Mouse (Mus musculus) heart, embryonic 15.5 days (tissue): ENCODE data around the gene Fam19a5. TPM values are rescaled to one million over a fixed set of nuclear protein-coding genes. Genes with fewer than 3 reads are reported as not detected.

Source experiments
- ATAC-seq: fragments of 200-750 bp; cut with Nextera tagmentation; replicated peaks from 2 replicates; pipeline ENCODE4 v1.8.0; 2017; ENCODE audit warnings: low read depth, moderate TSS enrichment; ENCODE audit not compliant: insufficient number of reproducible peaks, insufficient read depth, low FRiP score
- H3K27ac ChIP-seq: fragments of 300-500 bp; sonication (generic); 2 replicates; pipeline ENCODE4 v1.5.1; 2015; ENCODE audit warnings: mild to moderate bottlenecking, inconsistent platforms
- H3K27me3 ChIP-seq: fragments of 300-500 bp; sonication (generic); 2 replicates; pipeline ENCODE4 v1.6.1; 2015; ENCODE audit warnings: inconsistent platforms
- H3K36me3 ChIP-seq: fragments of 300-500 bp; sonication (generic); 2 replicates; pipeline ENCODE4 v1.6.1; 2015; ENCODE audit warnings: mild to moderate bottlenecking, inconsistent platforms
- H3K4me1 ChIP-seq: fragments of 300-500 bp; sonication (generic); replicated peaks from 2 replicates; pipeline ENCODE4 v1.6.1; 2015; ENCODE audit warnings: inconsistent platforms
- H3K4me2 ChIP-seq: fragments of 300-500 bp; sonication (generic); 2 replicates; pipeline ENCODE4 v1.6.1; 2015; ENCODE audit warnings: inconsistent platforms, mild to moderate bottlenecking, moderate library complexity
- H3K4me3 ChIP-seq: fragments of 300-500 bp; sonication (generic); 2 replicates; pipeline ENCODE4 v1.5.1; 2015; ENCODE audit warnings: mild to moderate bottlenecking, inconsistent platforms
- H3K9ac ChIP-seq: fragments of 300-500 bp; sonication (generic); 2 replicates; pipeline ENCODE4 v1.6.1; 2015; ENCODE audit warnings: mild to moderate bottlenecking, inconsistent platforms
- H3K9me3 ChIP-seq: fragments of 300-500 bp; sonication (generic); replicated peaks from 2 replicates; pipeline ENCODE4 v1.6.1; 2016; ENCODE audit warnings: inconsistent platforms
- WGBS: fragments of 180-500 bp; shearing (Covaris S2); methylation state at CpG from one replicate; pipeline ENCODE4 v1.1.7; 2015; ENCODE audit warnings: mixed read lengths; 5-methylcytosine and 5-hydroxymethylcytosine counted together
- microRNA-seq: library from miRNA; unstranded; fragments of <30 nt; microRNA quantifications from one replicate; pipeline ENCODE4, GENCODE M21; 2016
- polyA plus RNA-seq: library from polyadenylated mRNA; unstranded; fragments of >200 nt; fragmentation: Nextera tagmentation; extraction: Ambion mirVana; gene quantifications from 2 replicates; pipeline ENCODE4 v1.2.1, GENCODE M21; 2015

Gene Fam19a5
- polyA plus RNA-seq, 1 experiment from 2014 or later = 0.53 TPM

- Histone ChIP-seq H3K36me3 (no peaks in the 10 kb centered on the region), H3K9ac (no peak overlapping the region), H3K27me3 (no peaks in the 10 kb centered on the region), H3K27ac (no peak overlapping the region), H3K9me3 (no peaks in the 10 kb centered on the region), H3K4me1 (no peaks in the 10 kb centered on the region), H3K4me2 (no peak overlapping the region), H3K4me3 (no peak overlapping the region)
- ATAC-seq = no peak
- WGBS = 75% methylated on average over 2 of the region's 2 CpGs
These were observed 239.2 kb downstream of the Fam19a5 start for GRCm38 (mm10) chr15:87783331-87783730.

DNA sequence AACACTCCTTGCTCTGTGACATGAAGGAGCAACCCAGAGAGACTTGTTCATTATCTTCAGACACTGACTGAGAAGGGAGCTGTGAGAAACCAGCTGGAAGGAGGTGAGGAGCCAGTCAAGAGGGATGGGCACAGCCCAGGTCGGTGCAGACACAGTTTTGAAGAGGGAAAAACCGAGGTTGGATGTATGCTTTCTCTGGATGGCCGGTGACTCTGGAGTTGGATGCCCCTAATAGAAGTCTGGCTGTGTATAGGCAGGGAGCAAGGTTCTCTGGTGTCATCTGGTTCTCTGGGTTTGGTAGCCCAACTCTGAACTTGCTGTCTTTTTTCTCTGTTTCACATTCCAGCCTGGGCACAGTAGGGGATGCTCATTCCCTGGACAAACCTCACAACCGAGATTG lies 245.6 kb downstream of the Fam19a5 start:
- no peak overlapping the region for H3K4me3 ChIP-seq
- 65% methylated on average over 4 of the region's 4 CpGs for WGBS
- no peak for ATAC-seq
- no peaks in the 10 kb centered on the region for H3K9me3 ChIP-seq
- H3K9ac ChIP-seq = no peak overlapping the region
- no peaks in the 10 kb centered on the region for H3K36me3 ChIP-seq
- H3K4me1 ChIP-seq = no peaks in the 10 kb centered on the region
- no peak overlapping the region for H3K27ac ChIP-seq
- H3K4me2 ChIP-seq = no peak overlapping the region
- H3K27me3 ChIP-seq = no peaks in the 10 kb centered on the region

- H3K36me3 ChIP-seq = no peaks in the 10 kb centered on the region
- WGBS = 80% methylated on average over 3 of the region's 3 CpGs
- no peak for ATAC-seq
- H3K4me2 ChIP-seq = no peak overlapping the region
- no peak overlapping the region for H3K27ac ChIP-seq
- H3K9ac ChIP-seq = no peak overlapping the region
- no peaks in the 10 kb centered on the region for H3K4me1 ChIP-seq
- no peaks in the 10 kb centered on the region for H3K27me3 ChIP-seq
- no peaks in the 10 kb centered on the region for H3K9me3 ChIP-seq
- no peak overlapping the region for H3K4me3 ChIP-seq
These were observed 249.6 kb downstream of the Fam19a5 start for GRCm38 (mm10) chr15:87793661-87794060.

- H3K27me3 ChIP-seq = no peaks in the 10 kb centered on the region
- no peak overlapping the region for H3K27ac ChIP-seq
- no peak for ATAC-seq
- no peak overlapping the region for H3K4me2 ChIP-seq
- no peaks in the 10 kb centered on the region for H3K36me3 ChIP-seq
- no peak overlapping the region for H3K9ac ChIP-seq
- no peak overlapping the region for H3K4me3 ChIP-seq
- WGBS = 68% methylated on average over 3 of the region's 3 CpGs
- no peaks in the 10 kb centered on the region for H3K4me1 ChIP-seq
- H3K9me3 ChIP-seq = no peaks in the 10 kb centered on the region
These were observed 252.5 kb downstream of the Fam19a5 start for GRCm38 (mm10) chr15:87796571-87796970.

Small RNA genes within 50 kb of the gene (microRNA-seq; reads per million reads assigned to microRNA genes)
- gene Mir6393 = not detected
